Mouse (Mus musculus): ENCODE results near the gene Pola1. TPM values are rescaled to one million over a fixed set of nuclear protein-coding genes. Genes with fewer than 3 reads are reported as not detected.

The Pola1 gene
- polyA plus RNA-seq, 1 experiment from 2014 or later, result 11.0 TPM

DNA sequence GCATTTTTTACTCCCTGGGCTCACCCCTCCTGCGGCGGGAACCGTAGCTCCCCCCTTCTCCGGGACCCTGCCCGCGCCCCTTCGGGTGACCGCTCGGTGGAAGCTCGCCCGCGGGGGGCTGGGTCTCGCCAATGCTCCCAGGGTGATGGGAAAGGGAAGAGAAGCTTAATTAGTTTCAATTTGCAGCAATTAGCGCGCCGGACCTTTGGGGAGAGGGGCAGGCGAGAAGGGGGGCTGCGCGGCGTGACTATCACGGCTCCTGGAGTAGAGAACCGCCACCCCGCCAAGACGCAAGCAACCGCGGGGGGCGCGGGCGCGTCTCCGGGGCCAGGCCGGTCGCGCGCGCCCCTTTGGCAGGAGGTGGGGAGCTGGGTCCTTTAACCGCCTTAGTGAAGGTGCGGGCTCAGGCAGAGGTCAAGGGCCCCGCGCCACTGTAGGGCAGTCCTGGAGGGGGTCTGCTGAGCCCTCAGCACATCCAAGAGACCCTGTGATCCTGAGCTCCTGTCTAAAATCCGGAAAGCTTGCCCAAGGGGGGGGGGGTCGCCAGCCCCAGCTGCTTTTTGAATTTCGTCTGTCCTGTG is 332.8 kb downstream of the Pola1 start:
- peak overlapping the region; percentile 86 for H3K27ac ChIP-seq (replicated peaks)
- H3K4me1 ChIP-seq, result peaks cover 33% of the 10 kb centered on the region
- ATAC-seq (replicated peaks), result peak; percentile 36
- peak overlapping the region; percentile 24 for H3K4me3 ChIP-seq
- peak overlapping the region; percentile 33; the same call in 1 of the 2 replicates for H3K9ac ChIP-seq (replicated peaks)
- no peaks in the 10 kb centered on the region for H3K36me3 ChIP-seq
- WGBS, result 18% methylated on average over 41 of the region's 43 CpGs
- H3K27me3 ChIP-seq, result no peaks in the 10 kb centered on the region
- no peaks in the 10 kb centered on the region for H3K9me3 ChIP-seq
- H3K4me2 ChIP-seq (replicated peaks), result peak overlapping the region; percentile 49

GRCm38 (mm10) chrX:93297001-93297441 is 334.9 kb downstream of the Pola1 start:
- H3K4me3 ChIP-seq, result peak overlapping the region; percentile 31
- peak overlapping the region; percentile 86 for H3K27ac ChIP-seq (replicated peaks)
- peaks cover 33% of the 10 kb centered on the region for H3K4me1 ChIP-seq
- H3K4me2 ChIP-seq (replicated peaks), result peak overlapping the region; percentile 58
- no peaks in the 10 kb centered on the region for H3K9me3 ChIP-seq
- H3K36me3 ChIP-seq, result no peaks in the 10 kb centered on the region
- H3K9ac ChIP-seq (replicated peaks), result peak overlapping the region; percentile 38
- H3K27me3 ChIP-seq, result no peaks in the 10 kb centered on the region
- WGBS, result 17% methylated on average over 39 of the region's 40 CpGs
- no peak; the same call in 1 of the 2 replicates for ATAC-seq (replicated peaks)

DNA sequence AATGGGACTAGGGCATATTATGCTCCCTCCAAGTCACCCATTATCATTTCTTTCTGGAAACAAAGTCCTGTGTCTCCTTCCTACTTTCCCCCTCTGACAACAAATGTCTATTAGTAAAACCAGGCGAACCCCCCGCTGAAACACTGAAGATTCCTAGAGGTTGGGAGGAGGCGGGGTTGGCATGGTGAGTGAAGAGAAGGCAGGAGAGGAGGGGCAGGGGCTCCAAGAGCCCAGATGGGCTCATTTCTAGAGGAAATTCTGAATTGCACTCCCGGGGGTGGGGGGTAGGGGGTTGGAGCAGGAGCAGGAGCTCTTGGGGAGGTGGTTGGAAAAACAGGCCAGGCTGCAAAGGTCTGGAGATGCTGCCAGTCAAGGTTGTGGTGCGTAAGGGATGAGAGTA is 336.1 kb downstream of the Pola1 start:
- peak overlapping the region; percentile 28; the same call in 1 of the 2 replicates for H3K9ac ChIP-seq (replicated peaks)
- H3K4me2 ChIP-seq (replicated peaks), result peak overlapping the region; percentile 58
- H3K27ac ChIP-seq (replicated peaks), result peak overlapping the region; percentile 86
- ATAC-seq (replicated peaks), result 0 out of 2 replicates have a peak, but pooled peaks have one; percentile 14
- H3K4me3 ChIP-seq, result peak overlapping the region; percentile 21
- H3K9me3 ChIP-seq, result no peaks in the 10 kb centered on the region
- peaks cover 29% of the 10 kb centered on the region for H3K4me1 ChIP-seq
- no peaks in the 10 kb centered on the region for H3K27me3 ChIP-seq
- no peaks in the 10 kb centered on the region for H3K36me3 ChIP-seq
- WGBS, result 27% methylated on average over 5 of the region's 5 CpGs

- Histone ChIP-seq H3K4me1 (peaks cover 22% of the 10 kb centered on the region), H3K4me3 (peak overlapping the region; percentile 25), H3K27me3 (no peaks in the 10 kb centered on the region), H3K9ac (replicated peaks) (peak overlapping the region; percentile 32), H3K4me2 (replicated peaks) (peak overlapping the region; percentile 58), H3K36me3 (no peaks in the 10 kb centered on the region), H3K27ac (replicated peaks) (peak overlapping the region; percentile 86), H3K9me3 (no peaks in the 10 kb centered on the region)
- WGBS, result 26% methylated on average over 22 of the region's 25 CpGs
- ATAC-seq (replicated peaks), result no peak
These were observed 337.0 kb downstream of the Pola1 start for GRCm38 (mm10) chrX:93294736-93295490.

GRCm38 (mm10) chrX:93292031-93292430 is 339.9 kb downstream of the Pola1 start:
- Histone ChIP-seq H3K4me2 (replicated peaks) (peak overlapping the region; percentile 58), H3K4me3 (peak overlapping the region; percentile 51), H3K9ac (replicated peaks) (peak overlapping the region; percentile 63), H3K9me3 (no peaks in the 10 kb centered on the region), H3K36me3 (no peaks in the 10 kb centered on the region), H3K27ac (replicated peaks) (peak overlapping the region; percentile 86), H3K27me3 (no peaks in the 10 kb centered on the region), H3K4me1 (peaks cover 11% of the 10 kb centered on the region)
- ATAC-seq (replicated peaks), result no peak
- 30% methylated on average over 6 of the region's 6 CpGs for WGBS

DNA sequence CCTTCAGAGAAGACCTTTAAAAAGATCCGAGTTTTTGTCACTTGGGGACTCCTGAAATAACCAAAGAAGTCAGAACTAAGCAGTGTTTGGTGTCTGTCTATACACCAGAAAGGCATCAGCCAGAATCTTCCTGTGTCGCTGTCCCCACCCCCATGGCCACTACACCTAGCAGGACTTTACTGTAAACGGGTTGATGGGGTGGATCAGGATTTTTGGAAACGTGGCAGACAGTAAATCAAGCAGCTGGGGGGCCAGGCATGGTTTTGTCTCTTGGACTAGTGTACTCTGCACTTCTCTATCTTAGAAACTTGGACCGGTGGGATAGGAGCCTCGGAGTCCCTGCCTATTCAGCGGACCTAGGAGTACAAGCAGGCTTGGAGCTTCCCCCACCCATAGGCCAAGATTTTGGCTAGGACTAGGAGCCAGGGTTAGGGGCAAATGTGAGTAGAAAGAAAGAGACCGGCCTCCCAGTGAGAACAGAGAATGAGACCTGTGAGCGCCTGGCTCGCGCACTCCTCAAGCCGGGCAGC is 342.0 kb downstream of the Pola1 start:
- H3K27me3 ChIP-seq, result no peaks in the 10 kb centered on the region
- whole genome bisulfite sequencing, result 12% methylated on average over 12 of the region's 12 CpGs
- peak overlapping the region; percentile 63 for H3K9ac ChIP-seq (replicated peaks)
- no peak for ATAC-seq (replicated peaks)
- no peaks in the 10 kb centered on the region for H3K9me3 ChIP-seq
- peaks cover 11% of the 10 kb centered on the region; the same call in 1 of the 2 replicates for H3K4me1 ChIP-seq
- H3K27ac ChIP-seq (replicated peaks), result peak overlapping the region; percentile 86
- H3K36me3 ChIP-seq, result no peaks in the 10 kb centered on the region
- peak overlapping the region; percentile 51 for H3K4me3 ChIP-seq
- peak overlapping the region; percentile 58 for H3K4me2 ChIP-seq (replicated peaks)

GRCm38 (mm10) chrX:93289076-93289475 is 342.9 kb downstream of the Pola1 start:
- Histone ChIP-seq H3K9me3 (no peaks in the 10 kb centered on the region), H3K27me3 (no peaks in the 10 kb centered on the region), H3K9ac (replicated peaks) (peak overlapping the region; percentile 63), H3K4me3 (peak overlapping the region; percentile 51), H3K36me3 (no peaks in the 10 kb centered on the region), H3K4me1 (peaks cover 14% of the 10 kb centered on the region; the same call in 1 of the 2 replicates), H3K4me2 (replicated peaks) (peak overlapping the region; percentile 58), H3K27ac (replicated peaks) (peak overlapping the region; percentile 86)
- WGBS, result 11% methylated on average over 33 of the region's 37 CpGs
- no peak for ATAC-seq (replicated peaks)

- ATAC-seq (replicated peaks), result no peak
- H3K4me3 ChIP-seq, result peak overlapping the region; percentile 51
- WGBS, result 19% methylated on average over 32 of the region's 37 CpGs
- peak overlapping the region; percentile 58 for H3K4me2 ChIP-seq (replicated peaks)
- H3K4me1 ChIP-seq, result peaks cover 14% of the 10 kb centered on the region; the same call in 1 of the 2 replicates
- no peaks in the 10 kb centered on the region for H3K27me3 ChIP-seq
- H3K36me3 ChIP-seq, result no peaks in the 10 kb centered on the region
- H3K9me3 ChIP-seq, result no peaks in the 10 kb centered on the region
- H3K9ac ChIP-seq (replicated peaks), result peak overlapping the region; percentile 63
- H3K27ac ChIP-seq (replicated peaks), result peak overlapping the region; percentile 86
These were observed 343.6 kb downstream of the Pola1 start for GRCm38 (mm10) chrX:93288339-93288738.

DNA sequence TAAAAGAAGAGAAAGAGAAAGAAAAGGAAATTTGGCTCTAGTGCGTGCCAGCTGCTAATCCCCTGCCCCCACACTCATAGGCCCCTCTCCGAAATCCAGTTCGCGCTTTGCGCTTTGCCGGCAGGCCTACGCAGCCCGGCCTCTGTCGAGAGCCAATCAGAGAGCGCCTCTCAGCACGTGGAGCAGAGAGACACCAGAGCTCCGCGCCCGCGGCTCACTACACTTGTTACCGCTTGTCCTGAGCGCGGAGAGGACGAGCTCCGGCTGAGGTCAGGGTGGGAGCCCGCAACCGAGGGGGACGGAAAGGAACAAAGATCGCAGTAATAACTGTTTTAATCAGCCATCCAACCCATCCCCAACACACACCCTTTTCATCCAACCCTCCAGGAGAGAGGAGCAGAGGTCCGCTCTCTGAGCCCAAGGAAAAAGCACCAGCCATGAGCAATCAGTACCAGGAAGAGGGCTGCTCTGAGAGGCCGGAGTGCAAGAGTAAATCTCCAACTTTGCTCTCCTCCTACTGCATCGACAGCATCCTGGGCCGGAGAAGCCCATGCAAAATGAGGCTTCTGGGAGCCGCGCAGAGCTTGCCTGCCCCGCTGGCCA is 345.6 kb downstream of the Pola1 start, which contains the start of gene Arx:
Gene Arx, plus strand, starts transcription at position 155 of the 603 bp plus-strand sequence.
- Histone ChIP-seq H3K9ac (replicated peaks) (peak within 1 kb of the TSS; percentile 63), H3K36me3 (no peaks in the 10 kb centered on the region), H3K4me2 (replicated peaks) (peak within 1 kb of the TSS; percentile 58), H3K4me1 (peaks cover 14% of the 10 kb centered on the region; the same call in 1 of the 2 replicates), H3K27me3 (no peaks in the 10 kb centered on the region), H3K9me3 (no peaks in the 10 kb centered on the region), H3K27ac (replicated peaks) (peak within 1 kb of the TSS; percentile 86), H3K4me3 (peak within 1 kb of the TSS; percentile 51)
- WGBS, result 14% methylated on average over 31 of the region's 31 CpGs
- peak; percentile 95 for ATAC-seq (replicated peaks)

DNA sequence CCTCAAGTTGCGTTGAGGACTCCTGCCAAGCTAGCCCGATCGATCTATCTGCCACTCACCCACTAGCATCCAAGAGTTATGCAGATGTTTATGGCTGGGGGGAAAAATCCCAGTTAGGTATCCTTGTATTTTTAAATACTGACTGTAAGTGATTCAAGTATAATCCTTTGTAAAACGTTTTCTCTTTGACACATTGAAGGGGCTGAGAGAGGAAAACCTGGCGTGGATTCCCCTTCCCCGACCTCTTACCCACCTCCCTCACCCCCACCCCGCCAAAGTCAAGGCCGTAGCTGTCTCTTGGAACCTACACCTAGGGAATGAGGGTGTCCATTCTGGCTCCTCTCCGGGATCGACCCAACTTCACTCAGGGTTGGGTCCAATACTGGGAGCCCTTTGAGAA is 346.9 kb downstream of the Pola1 start:
- peak overlapping the region; percentile 51 for H3K4me3 ChIP-seq
- H3K4me1 ChIP-seq, result peaks cover 17% of the 10 kb centered on the region; the same call in 1 of the 2 replicates
- H3K4me2 ChIP-seq (replicated peaks), result peak overlapping the region; percentile 39
- ATAC-seq (replicated peaks), result no peak
- 17% methylated on average over 10 of the region's 10 CpGs for WGBS
- H3K27me3 ChIP-seq, result no peaks in the 10 kb centered on the region
- no peaks in the 10 kb centered on the region for H3K36me3 ChIP-seq
- H3K9ac ChIP-seq (replicated peaks), result peak overlapping the region; percentile 41
- no peaks in the 10 kb centered on the region for H3K9me3 ChIP-seq
- H3K27ac ChIP-seq (replicated peaks), result peak overlapping the region; percentile 66

DNA sequence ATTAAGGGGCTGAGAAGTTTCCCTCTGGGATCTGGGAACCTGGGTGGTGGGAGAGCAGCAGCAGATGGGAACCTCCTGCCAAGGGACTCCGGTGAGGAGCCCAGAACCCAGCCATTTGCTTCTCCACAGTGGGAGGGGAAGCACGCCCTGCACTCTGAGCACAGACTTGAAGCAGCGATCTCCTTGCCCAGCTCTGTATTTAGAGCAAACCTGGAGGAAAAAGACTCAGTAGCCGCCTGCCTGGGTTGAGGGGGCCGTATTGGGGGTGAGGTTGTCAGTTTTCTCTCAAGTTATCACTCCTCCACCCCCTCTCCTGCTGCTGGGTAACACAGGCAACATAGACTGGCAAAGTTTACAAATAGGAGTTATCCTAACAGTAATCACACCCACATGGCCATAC is 350.2 kb downstream of the Pola1 start:
- H3K4me3 ChIP-seq, result peak overlapping the region; percentile 31
- peak overlapping the region; percentile 40 for H3K4me2 ChIP-seq (replicated peaks)
- 19% methylated on average over 5 of the region's 5 CpGs for WGBS
- ATAC-seq (replicated peaks), result peak; percentile 42
- H3K9ac ChIP-seq (replicated peaks), result peak overlapping the region; percentile 15
- H3K4me1 ChIP-seq, result peaks cover 14% of the 10 kb centered on the region; the same call in 1 of the 2 replicates
- H3K27me3 ChIP-seq, result no peaks in the 10 kb centered on the region
- no peaks in the 10 kb centered on the region for H3K9me3 ChIP-seq
- peak overlapping the region; percentile 75 for H3K27ac ChIP-seq (replicated peaks)
- H3K36me3 ChIP-seq, result no peaks in the 10 kb centered on the region

All from forebrain, embryonic 15.5 days (tissue).